Mouse (Mus musculus): ENCODE data around the gene Tpt1. TPM values are rescaled to one million over a fixed set of nuclear protein-coding genes. Genes with fewer than 3 reads are reported as not detected.
"Not testable (repeated sequence)": the region's sequence is repeated elsewhere in the genome, so short reads cannot be mapped to it uniquely, and the experiment has no call there.

The Tpt1 gene
- polyA plus RNA-seq, 1 experiment from 2014 or later = 977 TPM

DNA sequence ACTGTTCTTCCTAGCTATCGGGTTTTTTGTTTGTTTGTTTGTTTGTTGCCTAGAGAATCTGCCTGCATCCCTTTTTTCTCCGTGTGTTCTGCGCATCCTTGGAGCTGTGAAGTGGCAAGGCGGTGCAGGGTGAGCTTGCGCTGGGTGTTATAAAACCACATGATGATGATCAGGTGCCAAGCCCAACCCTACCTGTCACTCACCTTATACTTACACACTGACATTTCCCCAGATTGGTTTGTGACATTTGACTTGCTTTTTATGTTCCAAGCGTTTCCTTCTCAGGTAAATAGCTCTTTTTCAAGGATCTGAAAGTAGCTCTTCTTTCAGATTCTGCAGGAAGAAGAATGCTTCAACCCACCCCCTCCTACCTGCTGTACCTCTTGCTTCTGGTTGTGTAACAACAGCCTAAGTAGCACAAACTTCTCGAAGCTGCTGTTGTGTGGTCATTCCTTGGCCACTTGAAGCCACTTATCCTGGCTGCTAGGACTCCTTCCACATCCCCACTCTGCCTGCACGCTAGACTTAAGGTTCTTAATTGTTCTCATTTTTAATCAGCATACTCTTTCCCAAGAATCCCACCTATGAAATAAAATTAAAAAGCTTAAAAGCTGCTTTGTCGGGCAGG, 21.9 kb downstream of the Tpt1 start:
- 75% methylated on average over 9 of the region's 9 CpGs for WGBS
- H3K27ac ChIP-seq = no peak overlapping the region
- H3K27me3 ChIP-seq = no peaks in the 10 kb centered on the region
- ATAC-seq (ENCODE audit: insufficient number of reproducible peaks, insufficient read depth, low FRiP score, low TSS enrichment) = no peak
- no peaks in the 10 kb centered on the region for H3K36me3 ChIP-seq
- no peak overlapping the region for H3K9ac ChIP-seq
- H3K4me3 ChIP-seq = no peak overlapping the region
- H3K4me2 ChIP-seq (replicated peaks) = no peak overlapping the region
- H3K4me1 ChIP-seq = peaks cover 11% of the 10 kb centered on the region
- H3K9me3 ChIP-seq = no peaks in the 10 kb centered on the region

DNA sequence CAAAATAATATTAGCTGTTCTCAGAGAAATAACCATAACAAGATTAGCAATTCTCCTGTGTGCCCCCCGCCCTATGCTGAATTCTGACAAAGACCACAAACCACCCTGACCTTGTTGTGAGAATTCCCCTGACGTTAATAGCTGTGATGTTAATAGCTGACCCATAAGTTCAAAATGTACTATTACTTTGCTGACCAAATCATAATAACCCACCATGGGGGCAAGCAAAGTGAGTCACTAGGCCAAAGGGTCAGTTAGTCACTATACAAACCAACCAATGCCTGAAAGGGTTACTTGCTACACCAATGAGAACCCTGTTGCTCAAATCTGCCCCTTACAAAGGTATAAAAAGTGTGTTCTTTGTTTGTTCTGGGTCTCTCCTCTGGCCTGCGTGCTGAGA, 23.1 kb downstream of the Tpt1 start:
- not testable (repeated sequence) for H3K9ac ChIP-seq; H3K27me3 ChIP-seq; H3K36me3 ChIP-seq; H3K27ac ChIP-seq; ATAC-seq (ENCODE audit: insufficient number of reproducible peaks, insufficient read depth, low FRiP score, low TSS enrichment); H3K4me3 ChIP-seq; H3K9me3 ChIP-seq; H3K4me2 ChIP-seq (replicated peaks)
- peaks cover 11% of the 10 kb centered on the region for H3K4me1 ChIP-seq
- 69% methylated on average over 3 of the region's 3 CpGs for WGBS

- no peak overlapping the region for H3K27ac ChIP-seq
- H3K27me3 ChIP-seq = no peaks in the 10 kb centered on the region
- WGBS = 77% methylated on average over 14 of the region's 14 CpGs
- peaks cover 2% of the 10 kb centered on the region; the same call in 1 of the 2 replicates for H3K4me1 ChIP-seq
- H3K4me3 ChIP-seq = no peak overlapping the region
- no peaks in the 10 kb centered on the region for H3K9me3 ChIP-seq
- ATAC-seq (ENCODE audit: insufficient number of reproducible peaks, insufficient read depth, low FRiP score, low TSS enrichment) = no peak
- H3K4me2 ChIP-seq (replicated peaks) = no peak overlapping the region
- H3K9ac ChIP-seq = no peak overlapping the region
- H3K36me3 ChIP-seq = no peaks in the 10 kb centered on the region
Observed at GRCm38 (mm10) chr14:75869769-75870363, 25.0 kb downstream of the Tpt1 start.

DNA sequence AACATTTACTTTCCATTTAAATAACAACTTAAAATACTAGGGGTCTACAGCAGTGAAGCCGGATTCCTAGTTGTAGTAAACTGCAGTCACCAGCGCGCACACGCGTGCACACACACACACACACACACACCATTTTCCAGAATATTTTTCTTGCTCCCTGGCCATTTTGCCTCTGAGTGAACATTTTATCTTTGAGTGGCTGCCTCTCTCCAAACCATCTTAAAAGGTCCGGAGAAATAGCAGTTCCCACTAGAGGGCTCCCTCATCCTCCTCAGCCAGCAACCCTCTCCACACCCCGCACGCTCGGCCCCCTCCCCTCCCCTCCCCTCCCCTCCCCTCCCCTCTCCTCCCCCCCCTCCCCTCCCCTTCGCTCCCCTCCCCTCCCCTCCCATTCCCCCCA, 25.7 kb downstream of the Tpt1 start:
- WGBS = 23% methylated on average over 8 of the region's 10 CpGs
- H3K27me3 ChIP-seq = no peaks in the 10 kb centered on the region
- H3K4me3 ChIP-seq = peak overlapping the region; percentile 16
- no peak overlapping the region for H3K27ac ChIP-seq
- H3K9me3 ChIP-seq = no peaks in the 10 kb centered on the region
- peak overlapping the region; percentile 36 for H3K4me2 ChIP-seq (replicated peaks)
- no peak for ATAC-seq (ENCODE audit: insufficient number of reproducible peaks, insufficient read depth, low FRiP score, low TSS enrichment)
- H3K36me3 ChIP-seq = no peaks in the 10 kb centered on the region
- no peak overlapping the region for H3K9ac ChIP-seq
- peaks cover 2% of the 10 kb centered on the region; the same call in 1 of the 2 replicates for H3K4me1 ChIP-seq

DNA sequence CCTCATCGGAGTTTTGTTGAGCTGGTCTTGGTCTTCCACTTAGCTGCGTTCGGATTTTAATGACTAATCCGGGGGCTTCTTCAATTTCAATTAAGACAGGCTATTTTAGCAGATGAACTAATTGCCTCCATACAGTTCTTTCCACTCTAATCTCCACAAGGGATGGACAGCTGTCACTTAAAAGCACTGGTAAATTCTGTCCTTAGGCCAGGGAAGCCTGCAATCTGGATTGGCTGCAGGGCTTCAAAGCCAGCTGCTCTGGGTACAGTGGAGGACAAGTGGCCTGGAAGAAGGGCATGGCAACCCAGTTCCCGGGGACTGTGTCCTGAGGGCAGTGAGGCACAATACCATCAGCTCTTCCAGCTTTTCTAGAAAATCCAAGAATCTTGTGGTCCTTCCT, 26.2 kb downstream of the Tpt1 start:
- Histone ChIP-seq H3K27me3 (no peaks in the 10 kb centered on the region), H3K4me2 (replicated peaks) (peak overlapping the region; percentile 36), H3K9me3 (no peaks in the 10 kb centered on the region), H3K4me3 (peak overlapping the region; percentile 16), H3K27ac (no peak overlapping the region), H3K36me3 (no peaks in the 10 kb centered on the region), H3K4me1 (peaks cover 2% of the 10 kb centered on the region; the same call in 1 of the 2 replicates), H3K9ac (no peak overlapping the region)
- 11% methylated on average over 4 of the region's 5 CpGs for WGBS
- peak; percentile 62; the same call in 1 of the 2 replicates for ATAC-seq (ENCODE audit: insufficient number of reproducible peaks, insufficient read depth, low FRiP score, low TSS enrichment)

DNA sequence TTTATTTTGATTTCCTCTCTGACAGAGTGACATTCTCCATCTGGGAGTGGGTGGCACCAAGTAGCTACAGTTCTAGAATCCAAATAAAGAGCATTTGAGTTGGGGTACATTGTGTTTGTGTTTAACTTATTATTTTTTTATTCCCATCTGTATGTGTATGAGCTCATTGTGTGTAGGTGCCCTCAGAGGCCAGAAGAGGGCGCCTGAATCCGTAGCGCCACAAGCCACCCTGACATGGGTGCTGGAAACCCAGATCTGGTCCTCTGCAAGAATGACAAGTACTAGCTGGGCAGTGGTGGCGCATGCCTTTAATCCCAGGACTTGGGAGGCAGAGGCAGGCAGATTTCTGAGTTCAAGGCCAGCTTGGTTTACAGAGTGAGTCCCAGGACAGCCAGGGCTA, 26.9 kb downstream of the Tpt1 start:
- Histone ChIP-seq H3K27ac (no peak overlapping the region), H3K4me2 (replicated peaks) (no peak overlapping the region), H3K9ac (no peak overlapping the region), H3K36me3 (no peaks in the 10 kb centered on the region), H3K4me1 (peaks cover 2% of the 10 kb centered on the region; the same call in 1 of the 2 replicates), H3K4me3 (no peak overlapping the region), H3K9me3 (no peaks in the 10 kb centered on the region), H3K27me3 (no peaks in the 10 kb centered on the region)
- WGBS = 83% methylated on average over 4 of the region's 4 CpGs
- no peak for ATAC-seq (ENCODE audit: insufficient number of reproducible peaks, insufficient read depth, low FRiP score, low TSS enrichment)

GRCm38 (mm10) chr14:75873612-75874011, 28.7 kb downstream of the Tpt1 start:
- Histone ChIP-seq H3K4me2 (replicated peaks) (no peak overlapping the region), H3K4me3 (no peak overlapping the region), H3K4me1 (peaks cover 2% of the 10 kb centered on the region; the same call in 1 of the 2 replicates), H3K36me3 (no peaks in the 10 kb centered on the region), H3K27ac (no peak overlapping the region), H3K9me3 (no peaks in the 10 kb centered on the region), H3K27me3 (no peaks in the 10 kb centered on the region), H3K9ac (no peak overlapping the region)
- ATAC-seq (ENCODE audit: insufficient number of reproducible peaks, insufficient read depth, low FRiP score, low TSS enrichment) = no peak
- WGBS = 88% methylated on average over 9 of the region's 9 CpGs

GRCm38 (mm10) chr14:75876320-75877043, 31.6 kb downstream of the Tpt1 start:
- peak; percentile 42; the same call in 1 of the 2 replicates for ATAC-seq (ENCODE audit: insufficient number of reproducible peaks, insufficient read depth, low FRiP score, low TSS enrichment)
- Histone ChIP-seq H3K9me3 (no peaks in the 10 kb centered on the region), H3K4me1 (no peaks in the 10 kb centered on the region), H3K36me3 (no peaks in the 10 kb centered on the region), H3K4me3 (peak overlapping the region; percentile 17), H3K27me3 (no peaks in the 10 kb centered on the region), H3K9ac (no peak overlapping the region), H3K27ac (no peak overlapping the region), H3K4me2 (replicated peaks) (peak overlapping the region; percentile 38)
- WGBS = 14% methylated on average over 21 of the region's 21 CpGs

DNA sequence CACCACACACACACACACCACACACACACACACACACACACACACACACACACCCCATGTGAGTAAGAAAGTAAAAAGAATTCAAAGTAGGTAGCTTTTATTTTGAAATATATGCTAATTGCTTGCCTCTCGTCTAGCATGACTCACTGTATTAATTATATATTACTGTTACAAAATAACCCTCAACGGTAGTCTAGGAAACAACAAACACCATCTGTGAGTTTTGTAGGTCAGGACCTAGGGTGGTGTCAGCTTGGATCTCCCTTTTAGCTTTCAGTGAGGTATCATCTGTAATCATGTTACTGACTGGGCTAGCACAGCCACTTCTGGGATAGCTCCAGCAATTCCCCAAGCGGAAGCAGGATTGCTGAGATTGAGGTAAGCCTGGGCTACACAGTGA, 32.4 kb downstream of the Tpt1 start:
- H3K27ac ChIP-seq = no peak overlapping the region
- H3K4me1 ChIP-seq = no peaks in the 10 kb centered on the region; the same call in 1 of the 2 replicates
- H3K9ac ChIP-seq = no peak overlapping the region
- H3K9me3 ChIP-seq = no peaks in the 10 kb centered on the region
- H3K4me3 ChIP-seq = no peak overlapping the region
- H3K36me3 ChIP-seq = no peaks in the 10 kb centered on the region
- no peaks in the 10 kb centered on the region for H3K27me3 ChIP-seq
- H3K4me2 ChIP-seq (replicated peaks) = no peak overlapping the region
- 67% methylated on average over 3 of the region's 3 CpGs for WGBS
- ATAC-seq (ENCODE audit: insufficient number of reproducible peaks, insufficient read depth, low FRiP score, low TSS enrichment) = no peak

DNA sequence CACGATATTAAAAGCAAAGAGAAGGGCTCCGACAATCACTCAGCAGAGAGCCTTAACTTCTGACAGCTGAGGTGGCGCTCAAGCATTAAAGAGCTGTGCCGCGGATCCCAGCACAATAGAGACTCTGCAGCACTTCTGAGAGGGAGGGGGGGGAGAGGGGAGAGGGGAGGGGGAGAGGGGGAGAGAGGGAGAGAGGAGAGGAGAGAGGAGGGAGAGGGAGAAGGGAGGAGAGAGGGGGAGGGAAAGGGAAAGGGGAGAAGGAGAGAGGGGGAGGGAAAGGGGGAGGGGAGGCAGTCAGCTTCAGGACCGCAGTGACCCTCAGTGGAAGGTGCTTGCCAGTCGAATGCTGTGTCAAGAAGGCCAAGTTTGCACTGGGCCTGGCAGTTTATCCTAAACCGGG, 34.1 kb downstream of the Tpt1 start:
- Histone ChIP-seq H3K27ac (no peak overlapping the region), H3K4me1 (no peaks in the 10 kb centered on the region; the same call in 1 of the 2 replicates), H3K4me3 (no peak overlapping the region), H3K9ac (no peak overlapping the region), H3K27me3 (no peaks in the 10 kb centered on the region), H3K36me3 (no peaks in the 10 kb centered on the region), H3K4me2 (replicated peaks) (no peak overlapping the region), H3K9me3 (no peaks in the 10 kb centered on the region)
- WGBS = 27% methylated on average over 8 of the region's 8 CpGs
- ATAC-seq (ENCODE audit: insufficient number of reproducible peaks, insufficient read depth, low FRiP score, low TSS enrichment) = no peak

GRCm38 (mm10) chr14:75881856-75882255, 37.0 kb downstream of the Tpt1 start:
- H3K4me1 ChIP-seq = no peaks in the 10 kb centered on the region; the same call in 1 of the 2 replicates
- no peak overlapping the region for H3K4me2 ChIP-seq (replicated peaks)
- no peak overlapping the region for H3K9ac ChIP-seq
- no peaks in the 10 kb centered on the region for H3K9me3 ChIP-seq
- H3K36me3 ChIP-seq = no peaks in the 10 kb centered on the region
- H3K27ac ChIP-seq = no peak overlapping the region
- no peak for ATAC-seq (ENCODE audit: insufficient number of reproducible peaks, insufficient read depth, low FRiP score, low TSS enrichment)
- no peaks in the 10 kb centered on the region for H3K27me3 ChIP-seq
- no peak overlapping the region for H3K4me3 ChIP-seq
- WGBS = 31% methylated on average over 4 of the region's 4 CpGs

GRCm38 (mm10) chr14:75883330-75883729, 38.4 kb downstream of the Tpt1 start:
- H3K27ac ChIP-seq = no peak overlapping the region
- H3K9ac ChIP-seq = no peak overlapping the region
- no peak overlapping the region for H3K4me3 ChIP-seq
- H3K36me3 ChIP-seq = no peaks in the 10 kb centered on the region
- H3K4me2 ChIP-seq (replicated peaks) = no peak overlapping the region
- H3K27me3 ChIP-seq = no peaks in the 10 kb centered on the region
- 68% methylated on average over 5 of the region's 5 CpGs for WGBS
- no peak for ATAC-seq (ENCODE audit: insufficient number of reproducible peaks, insufficient read depth, low FRiP score, low TSS enrichment)
- no peaks in the 10 kb centered on the region; the same call in 1 of the 2 replicates for H3K4me1 ChIP-seq
- no peaks in the 10 kb centered on the region for H3K9me3 ChIP-seq
